Mouse (Mus musculus) CH12.LX (cell line): Measurements from ENCODE around the gene Tbc1d22a. TPM values are rescaled to one million over a fixed set of nuclear protein-coding genes. Genes with fewer than 3 reads are reported as not detected.

Source experiments
- DNase-seq: peaks from one replicate; pipeline ENCODE4 v3.0.0-alpha.2; 2013; ENCODE audit errors: extremely low read depth
- H3K27ac ChIP-seq: 2 replicates; pipeline ENCODE4 v1.5.1; 2012; ENCODE audit warnings: low read depth, mild to moderate bottlenecking, control low read depth, moderate library complexity; ENCODE audit not compliant: insufficient read depth
- H3K27me3 ChIP-seq: replicated peaks from 2 replicates; pipeline ENCODE3; 2012; ENCODE audit warnings: inconsistent platforms
- H3K36me3 ChIP-seq, 2 experiments: replicated peaks in 1 of 2; 2 replicates each; pipeline versions ENCODE3 to v1.6.1; 2012; ENCODE audit warnings: inconsistent platforms in 1 of 2, low read length in 1 of 2, mild to moderate bottlenecking in 1 of 2, mixed read lengths in 1 of 2, moderate library complexity in 1 of 2; ENCODE audit not compliant: control insufficient read depth in 1 of 2, insufficient read depth in 1 of 2
- H3K4me1 ChIP-seq, 2 experiments: 2 replicates each; pipeline ENCODE4 v1.6.1; 2012; ENCODE audit warnings: inconsistent platforms in 1 of 2, moderate library complexity in 1 of 2; ENCODE audit not compliant: insufficient read depth in 2 of 2, control insufficient read depth in 1 of 2
- H3K4me2 ChIP-seq: 2 replicates; pipeline ENCODE4 v1.6.1; 2012; ENCODE audit warnings: low read depth, mild to moderate bottlenecking, control low read depth; ENCODE audit not compliant: poor library complexity, insufficient read depth, severe bottlenecking
- H3K4me3 ChIP-seq, 3 experiments: fragments of 150-350 bp in 1 of 3; sonication (generic) in 1 of 3; replicated peaks in 1 of 3; 2 replicates each; pipeline versions ENCODE3 to v1.5.1; 2011 to 2012; ENCODE audit warnings: low read depth in 2 of 3, low read length in 2 of 3, mild to moderate bottlenecking in 2 of 3, moderate library complexity in 2 of 3, control low read depth in 1 of 3, improper control_type of control experiment in 1 of 3, inconsistent platforms in 1 of 3, mixed read lengths in 1 of 3; ENCODE audit not compliant: poor library complexity in 1 of 3
- H3K79me2 ChIP-seq: replicated peaks from 2 replicates; pipeline ENCODE4 v1.6.1; 2012; ENCODE audit warnings: mild to moderate bottlenecking, moderate library complexity; ENCODE audit not compliant: control insufficient read depth, poor library complexity, insufficient read depth, severe bottlenecking; ENCODE audit errors: extremely low read depth
- H3K9ac ChIP-seq: 2 replicates; pipeline ENCODE4 v1.6.1; 2012; ENCODE audit warnings: low read depth, mild to moderate bottlenecking, control low read depth, moderate library complexity; ENCODE audit not compliant: insufficient read depth
- H3K9me3 ChIP-seq: replicated peaks from 2 replicates; pipeline ENCODE3; 2012; ENCODE audit warnings: low read length, inconsistent platforms, mixed read lengths
- CTCF ChIP-seq, 2 experiments: IDR thresholded peaks in 1 of 2; conservative IDR thresholded peaks in 1 of 2; 2 replicates each; pipeline ENCODE4 v1.5.1; 2011 to 2012; ENCODE audit warnings: low read depth in 2 of 2, low read length in 2 of 2, improper control_type of control experiment in 1 of 2, inconsistent platforms in 1 of 2, mild to moderate bottlenecking in 1 of 2, moderate library complexity in 1 of 2
- EP300 ChIP-seq: IDR thresholded peaks from 2 replicates; pipeline ENCODE4 v1.6.1; 2011; ENCODE audit warnings: low read length, improper control_type of control experiment
- JUND ChIP-seq: conservative IDR thresholded peaks from 2 replicates; pipeline ENCODE4 v1.6.1; 2011; ENCODE audit warnings: low read depth, low read length, improper control_type of control experiment
- MAFK ChIP-seq: IDR thresholded peaks from 2 replicates; pipeline ENCODE4 v1.6.1; 2011; ENCODE audit warnings: low read length, improper control_type of control experiment; ENCODE audit not compliant: insufficient replicate concordance
- MAZ ChIP-seq: IDR thresholded peaks from 2 replicates; pipeline ENCODE4 v1.6.1; 2012; ENCODE audit warnings: low read depth, mild to moderate bottlenecking, inconsistent platforms, low read length, improper control_type of control experiment, moderate library complexity
- MXI1 ChIP-seq: IDR thresholded peaks from 2 replicates; pipeline ENCODE4 v1.6.1; 2011; ENCODE audit warnings: mild to moderate bottlenecking, low read depth, low read length, improper control_type of control experiment
- NRF1 ChIP-seq: IDR thresholded peaks from 2 replicates; pipeline ENCODE4 v1.6.1; 2014; ENCODE audit warnings: low read depth, mild to moderate bottlenecking, inconsistent platforms, low read length, improper control_type of control experiment, moderate library complexity
- RAD21 ChIP-seq: IDR thresholded peaks from 2 replicates; pipeline ENCODE4 v1.6.1; 2011; ENCODE audit warnings: low read depth, mild to moderate bottlenecking, low read length, improper control_type of control experiment, moderate library complexity
- SIN3A ChIP-seq: IDR thresholded peaks from 2 replicates; pipeline ENCODE4 v1.6.1; 2012; ENCODE audit warnings: low read length, improper control_type of control experiment, inconsistent platforms
- USF1 ChIP-seq: IDR thresholded peaks from 2 replicates; pipeline ENCODE4 v1.6.1; 2014; ENCODE audit warnings: low read depth, mild to moderate bottlenecking, inconsistent platforms, low read length, improper control_type of control experiment
- ZC3H11A ChIP-seq: IDR thresholded peaks from 2 replicates; pipeline ENCODE4 v1.6.1; 2012; ENCODE audit warnings: low read depth, mild to moderate bottlenecking, inconsistent platforms, low read length, improper control_type of control experiment
- ZMIZ1 ChIP-seq: IDR thresholded peaks from 2 replicates; pipeline ENCODE4 v1.6.1; 2012; ENCODE audit warnings: low read depth, mild to moderate bottlenecking, inconsistent platforms, low read length, improper control_type of control experiment
- dilution Hi-C: fragments of 300-500 bp; cut with MboI; formaldehyde crosslinking; loops from 2 replicates; pipeline ENCODE4 v1.14.3; 2020; ENCODE audit warnings: low sequenced_read_pairs; ENCODE audit not compliant: extremely low pct_unique_long_range_greater_than_20kb, extremely low pct_ligation_motif_present
- in situ Hi-C: fragments of 300-500 bp; cut with MboI; formaldehyde crosslinking; loops from 3 replicates; pipeline ENCODE4 v1.14.3; 2019; ENCODE audit warnings: low sequenced_read_pairs, low pct_ligation_motif_present, low pct_unique_long_range_greater_than_20kb, mixed read lengths
- polyA plus RNA-seq: library from polyadenylated mRNA; unstranded; fragments of >175 nt; gene quantifications from 2 replicates; pipeline ENCODE4 v1.2.1, GENCODE M21; 2012; ENCODE audit warnings: low read depth; ENCODE audit not compliant: insufficient read length
- total RNA-seq, 2 experiments: library from RNA; depleted of rRNA; stranded (reverse); fragments of 300-350 nt in 1 of 2; fragments of >200 nt in 1 of 2; gene quantifications; 2 replicates each; pipeline ENCODE4 v1.2.3; 2012 to 2014

Tbc1d22a gene
- total and polyA plus RNA-seq, 3 experiments: 17.6 to 20.2 (median 19.4) TPM

- H3K9ac ChIP-seq: no peak overlapping the region
- no peak overlapping the region for H3K4me2 ChIP-seq
- H3K27me3 ChIP-seq: no peaks in the 10 kb centered on the region
- no peak overlapping the region for H3K27ac ChIP-seq
- TF ChIP-seq RAD21 (no peak), ZMIZ1 (no peak), ZC3H11A (no peak), MAZ (no peak), NRF1 (no peak), MAFK (no peak), USF1 (no peak), EP300 (no peak)
- no peaks in the 10 kb centered on the region for H3K79me2 ChIP-seq
- peaks cover 6% of the 10 kb centered on the region for H3K9me3 ChIP-seq
- H3K4me3 ChIP-seq: no peak overlapping the region
- peaks cover 0 to 11% of the 10 kb centered on the region in 2 experiments for H3K36me3 ChIP-seq
- in situ Hi-C loops (no loop called here), dilution Hi-C loops (no loop called here)
- H3K4me1 ChIP-seq: peaks cover 7 to 19% of the 10 kb centered on the region in 2 experiments; a peak in 3 of 4 replicates
- DNase-seq: no peak
These were observed 259.2 kb downstream of the Tbc1d22a start for GRCm38 (mm10) chr15:86473473-86473872.

DNA sequence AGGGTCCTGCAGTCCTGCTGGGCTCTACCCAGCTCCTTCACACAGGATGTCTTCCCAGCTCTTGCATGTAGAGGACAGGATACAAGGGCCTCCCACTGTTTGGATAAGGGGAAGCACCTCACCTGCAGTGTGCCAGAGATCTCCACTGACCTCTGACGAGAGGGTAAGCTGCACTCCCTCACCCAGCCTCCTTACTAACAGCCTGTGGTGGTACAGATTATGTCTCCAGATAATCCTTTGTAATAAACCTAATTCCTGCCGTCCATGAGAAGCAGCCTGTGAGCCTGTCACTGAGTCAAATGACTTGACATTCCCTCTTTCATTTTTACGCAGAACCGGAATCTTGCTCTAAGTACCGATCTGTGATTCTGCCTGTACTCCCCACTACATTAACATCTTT, 260.7 kb downstream of the Tbc1d22a start:
- H3K9ac ChIP-seq: no peak overlapping the region
- H3K4me2 ChIP-seq: no peak overlapping the region
- in situ Hi-C loops (no loop called here), dilution Hi-C loops (no loop called here)
- H3K4me1 ChIP-seq: peaks cover 6 to 14% of the 10 kb centered on the region in 2 experiments; a peak in 3 of 4 replicates
- no peak for DNase-seq
- H3K9me3 ChIP-seq: no peaks in the 10 kb centered on the region
- H3K4me3 ChIP-seq: no peak overlapping the region
- H3K79me2 ChIP-seq: no peaks in the 10 kb centered on the region
- H3K27ac ChIP-seq: no peak overlapping the region
- TF ChIP-seq MXI1: no peak
- TF ChIP-seq SIN3A: no peak
- no peak for TF ChIP-seq JUND
- peaks cover 0 to 20% of the 10 kb centered on the region in 2 experiments for H3K36me3 ChIP-seq
- no peaks in the 10 kb centered on the region for H3K27me3 ChIP-seq

GRCm38 (mm10) chr15:86476483-86476882, 262.2 kb downstream of the Tbc1d22a start:
- no peak for DNase-seq
- Histone ChIP-seq H3K9me3 (no peaks in the 10 kb centered on the region), H3K4me2 (no peak overlapping the region), H3K27me3 (no peaks in the 10 kb centered on the region), H3K9ac (no peak overlapping the region), H3K27ac (no peak overlapping the region), H3K36me3 (peaks cover 0 to 27% of the 10 kb centered on the region in 2 experiments), H3K4me1 (no peaks in the 10 kb centered on the region), H3K4me3 (no peak overlapping the region), H3K79me2 (no peaks in the 10 kb centered on the region)
- TF ChIP-seq CTCF (conservative IDR thresholded peaks at IDR 0.05 in 1 of 2, IDR thresholded peaks at IDR 0.05 in 1 of 2; ENCODE audit: low read depth in 2 of 2, low read length in 2 of 2) (no peak), SIN3A (no peak)
- in situ Hi-C loops: no loop called here
- dilution Hi-C loops: no loop called here
